Mouse (Mus musculus): Measurements from ENCODE around the gene Esr1.

DNA sequence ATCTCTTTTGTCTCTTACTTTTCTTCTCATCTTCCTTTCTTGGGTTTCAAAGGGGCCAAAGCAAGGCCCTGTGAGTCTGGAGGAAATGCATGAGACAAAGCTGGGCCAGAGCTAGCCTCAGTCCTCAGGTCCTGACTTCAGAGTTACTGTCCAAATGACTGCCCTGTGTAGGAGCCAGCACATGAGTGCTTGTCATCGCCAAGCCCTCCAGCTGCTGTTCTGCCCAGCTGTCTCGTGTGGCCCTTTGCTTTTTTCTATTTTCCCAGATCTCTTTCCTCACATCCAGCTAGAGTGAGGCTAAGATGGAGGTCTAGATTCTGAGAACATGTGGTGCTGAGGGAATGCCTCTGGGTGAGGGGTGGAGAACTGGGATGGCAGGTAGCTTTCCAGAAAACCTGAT lies 58.7 kb downstream of the Esr1 start:
- TF ChIP-seq CTCF (IDR thresholded peaks at IDR 0.05; ENCODE audit: borderline replicate concordance, insufficient read depth, low read depth, low read length) (no peak), POLR2A (IDR thresholded peaks at IDR 0.05; ENCODE audit: borderline replicate concordance, insufficient read depth, low read length) (no peak)
